Comparison of ENCODE assay signal across 27 mouse cellular contexts in genomic region chr5:128412306-128412705, GRCm38 (mm10). TPM values are rescaled to one million over a fixed set of nuclear protein-coding genes. Genes with fewer than 3 reads are reported as not detected.
DNase-seq lines count a peak whose midpoint lies in the region; ATAC-seq lines count a peak whose summit lies in the region.
"Had no signal": no experiment of that assay in that cellular context is flagged by ENCODE, and none has a peak within 500 bp of the region (broad histone marks: within the 10 kb centered on the region; RNA-seq: fewer than 3 reads in every experiment).

No protein-coding gene starts in this region.

- no peaks in the 10 kb centered on the region for H3K36me3 ChIP-seq in kidney, embryonic 15.5 days
- H3K36me3 ChIP-seq in lung, embryonic 15.5 days, result no peaks in the 10 kb centered on the region
- H3K36me3 ChIP-seq: forebrain, embryonic 10.5 days; heart, embryonic 10.5 days; heart, embryonic 13.5 days had no signal

- no peaks in the 10 kb centered on the region for H3K9me3 ChIP-seq in kidney, embryonic 15.5 days (replicated peaks)
- no peaks in the 10 kb centered on the region for H3K9me3 ChIP-seq in lung, embryonic 15.5 days
- H3K9me3 ChIP-seq: forebrain, embryonic 10.5 days; forebrain, embryonic 13.5 days; heart, embryonic 10.5 days; heart, embryonic 13.5 days had no signal

- H3K9ac ChIP-seq in kidney, embryonic 15.5 days, result no peak overlapping the region
- no peak overlapping the region for H3K9ac ChIP-seq in lung, embryonic 15.5 days
- H3K9ac ChIP-seq: forebrain, embryonic 13.5 days; heart, embryonic 13.5 days had no signal

- no peak overlapping the region for H3K4me3 ChIP-seq in kidney, embryonic 15.5 days (replicated peaks)
- no peak overlapping the region for H3K4me3 ChIP-seq in lung, embryonic 15.5 days
- H3K4me3 ChIP-seq: forebrain, embryonic 10.5 days; forebrain, embryonic 13.5 days; heart, adult 2 months; heart, embryonic 10.5 days; heart, embryonic 13.5 days had no signal

- peak; percentile 52 for ATAC-seq in kidney, embryonic 15.5 days (replicated peaks; ENCODE audit: low FRiP score)
- ATAC-seq in lung, embryonic 15.5 days (ENCODE audit: borderline replicate concordance, extremely low read depth, low FRiP score, low TSS enrichment), result 0 out of 2 replicates have a peak, but pooled peaks have one; percentile 46
- ATAC-seq: CD4-positive, CD25-positive, alpha-beta regulatory T cell, adult 4 months; forebrain, embryonic 13.5 days; forebrain, embryonic 16.5 days had no signal

- H3K27me3 ChIP-seq in kidney, embryonic 15.5 days, result peaks cover 4% of the 10 kb centered on the region; the same call in 1 of the 2 replicates
- no peaks in the 10 kb centered on the region for H3K27me3 ChIP-seq in lung, embryonic 15.5 days
- H3K27me3 ChIP-seq: heart, embryonic 13.5 days had no signal

- H3K4me2 ChIP-seq in kidney, embryonic 15.5 days, result no peak overlapping the region
- no peak overlapping the region for H3K4me2 ChIP-seq in lung, embryonic 15.5 days
- H3K4me2 ChIP-seq: forebrain, embryonic 13.5 days; heart, embryonic 13.5 days had no signal

- peaks cover 8% of the 10 kb centered on the region for H3K4me1 ChIP-seq in kidney, embryonic 15.5 days
- H3K4me1 ChIP-seq in lung, embryonic 15.5 days, result no peaks in the 10 kb centered on the region
- H3K4me1 ChIP-seq: forebrain, embryonic 10.5 days; forebrain, embryonic 13.5 days; heart, embryonic 10.5 days; heart, embryonic 13.5 days had no signal

- H3K27ac ChIP-seq in kidney, embryonic 15.5 days, result no peak overlapping the region
- no peak overlapping the region for H3K27ac ChIP-seq in lung, embryonic 15.5 days
- H3K27ac ChIP-seq: forebrain, embryonic 10.5 days; forebrain, embryonic 13.5 days; heart, adult 2 months; heart, embryonic 10.5 days; heart, embryonic 13.5 days had no signal

- 9% methylated on average over 6 of the region's 6 CpGs for WGBS in kidney, embryonic 15.5 days
- 12% methylated on average over 6 of the region's 6 CpGs for WGBS in lung, embryonic 15.5 days

- DNase-seq in kidney, adult 8-10 months, result no peak
- DNase-seq in kidney, postnatal 14 days, result peak; percentile 8
- DNase-seq in kidney, postnatal 25 days, result no peak
- no peak for DNase-seq in lung, adult 18-20 months
- DNase-seq in mesoderm, embryonic 11.5 days (ENCODE audit: low read depth, low spot score), result peak; percentile 31
- no peak for DNase-seq in layer of hippocampus, adult 9-10 months (ENCODE audit: low spot score)
- DNase-seq: adrenal gland, adult 2 months; adrenal gland, postnatal 14 days; cerebellum, adult 11 months; cerebellum, adult 2 months; cerebellum, adult 9-11 months; cerebellum, postnatal 25 days; embryo, embryonic 11 days; gastrocnemius, postnatal 10 days; gastrocnemius, postnatal 36 days; heart, adult 2 months; heart, postnatal 14 days; heart, postnatal 4 days had no signal

RNA-seq across cellular contexts. Expression of gene Tmem132d, which starts 20.6 kb away (rescaled TPM):
- polyA plus RNA-seq in kidney, embryonic 15.5 days (2015; fragmentation: Nextera tagmentation; extraction: Ambion mirVana), result 0.30 and 0.58 TPM in 2 replicates
- 1.4 and 2.3 TPM in 2 replicates for polyA plus RNA-seq in lung, embryonic 15.5 days (2015; fragmentation: Nextera tagmentation; extraction: Ambion mirVana)
- polyA plus RNA-seq: C2C12; CD4-positive, CD25-positive, alpha-beta regulatory T cell, adult 4 months had no signal

Comparison
In these comparisons a context has a peak if more than half of its experiments do, and no peak if none do; other contexts are left out.
1. DNase-seq: peak in kidney, postnatal 14 days (single experiment) and mesoderm, embryonic 11.5 days (single experiment); none in kidney, adult 8-10 months (0 of 2), kidney, postnatal 25 days (0 of 2), lung, adult 18-20 months (0 of 2) and layer of hippocampus, adult 9-10 months (single experiment).